Mouse (Mus musculus) heart, embryonic 15.5 days (tissue): ENCODE data around the gene Dhps. TPM values are rescaled to one million over a fixed set of nuclear protein-coding genes. Genes with fewer than 3 reads are reported as not detected.

Experiments
- ATAC-seq: fragments of 200-750 bp; cut with Nextera tagmentation; replicated peaks from 2 replicates; pipeline ENCODE4 v1.8.0; 2017; ENCODE audit warnings: low read depth, moderate TSS enrichment; ENCODE audit not compliant: insufficient number of reproducible peaks, insufficient read depth, low FRiP score
- H3K27ac ChIP-seq: fragments of 300-500 bp; sonication (generic); 2 replicates; pipeline ENCODE4 v1.5.1; 2015; ENCODE audit warnings: mild to moderate bottlenecking, inconsistent platforms
- H3K27me3 ChIP-seq: fragments of 300-500 bp; sonication (generic); 2 replicates; pipeline ENCODE4 v1.6.1; 2015; ENCODE audit warnings: inconsistent platforms
- H3K36me3 ChIP-seq: fragments of 300-500 bp; sonication (generic); 2 replicates; pipeline ENCODE4 v1.6.1; 2015; ENCODE audit warnings: mild to moderate bottlenecking, inconsistent platforms
- H3K4me1 ChIP-seq: fragments of 300-500 bp; sonication (generic); replicated peaks from 2 replicates; pipeline ENCODE4 v1.6.1; 2015; ENCODE audit warnings: inconsistent platforms
- H3K4me2 ChIP-seq: fragments of 300-500 bp; sonication (generic); 2 replicates; pipeline ENCODE4 v1.6.1; 2015; ENCODE audit warnings: inconsistent platforms, mild to moderate bottlenecking, moderate library complexity
- H3K4me3 ChIP-seq: fragments of 300-500 bp; sonication (generic); 2 replicates; pipeline ENCODE4 v1.5.1; 2015; ENCODE audit warnings: mild to moderate bottlenecking, inconsistent platforms
- H3K9ac ChIP-seq: fragments of 300-500 bp; sonication (generic); 2 replicates; pipeline ENCODE4 v1.6.1; 2015; ENCODE audit warnings: mild to moderate bottlenecking, inconsistent platforms
- H3K9me3 ChIP-seq: fragments of 300-500 bp; sonication (generic); replicated peaks from 2 replicates; pipeline ENCODE4 v1.6.1; 2016; ENCODE audit warnings: inconsistent platforms
- WGBS: fragments of 180-500 bp; shearing (Covaris S2); methylation state at CpG from one replicate; pipeline ENCODE4 v1.1.7; 2015; ENCODE audit warnings: mixed read lengths; 5-methylcytosine and 5-hydroxymethylcytosine counted together
- polyA plus RNA-seq: library from polyadenylated mRNA; unstranded; fragments of >200 nt; fragmentation: Nextera tagmentation; extraction: Ambion mirVana; gene quantifications from 2 replicates; pipeline ENCODE4 v1.2.1, GENCODE M21; 2015

The Dhps gene
- polyA plus RNA-seq: 46.1 and 52.8 TPM in 2 replicates

GRCm38 (mm10) chr8:85071514-85072281 lies at the start of gene Dhps:
Gene Dhps, plus strand, starts transcription at chr8:85071757.
- Histone ChIP-seq H3K9me3 (no peaks in the 10 kb centered on the region), H3K36me3 (peaks cover 29% of the 10 kb centered on the region)
- WGBS: under 1% methylated on average over 68 of the region's 68 CpGs

GRCm38 (mm10) chr8:85023846-85024245 lies 47.7 kb upstream of the Dhps start:
- peak overlapping the region; percentile 77 for H3K4me3 ChIP-seq
- H3K27me3 ChIP-seq: no peaks in the 10 kb centered on the region
- H3K4me1 ChIP-seq: peaks cover 36% of the 10 kb centered on the region
- no peak overlapping the region for H3K27ac ChIP-seq
- peak overlapping the region; percentile 87 for H3K4me2 ChIP-seq
- H3K9ac ChIP-seq: no peak overlapping the region
- ATAC-seq: no peak
- no peaks in the 10 kb centered on the region for H3K9me3 ChIP-seq
- WGBS: 96% methylated on average over 3 of the region's 3 CpGs
- H3K36me3 ChIP-seq: peaks cover 47% of the 10 kb centered on the region

More at GRCm38 (mm10) chr8:85071514-85072281, at the start of gene Dhps:
- Histone ChIP-seq H3K4me2 (peak within 1 kb of the TSS; percentile 82), H3K27ac (peak within 1 kb of the TSS; percentile 94), H3K4me3 (peak within 1 kb of the TSS; percentile 83), H3K4me1 (peaks cover 13% of the 10 kb centered on the region), H3K9ac (peak within 1 kb of the TSS; percentile 81), H3K27me3 (no peaks in the 10 kb centered on the region)
- peak; percentile 84 for ATAC-seq

- Histone ChIP-seq H3K4me1 (peaks cover 41% of the 10 kb centered on the region), H3K27ac (peak within 1 kb of the TSS; percentile 89), H3K36me3 (peaks cover 43% of the 10 kb centered on the region), H3K4me2 (peak within 1 kb of the TSS; percentile 87), H3K9me3 (no peaks in the 10 kb centered on the region), H3K9ac (peak within 1 kb of the TSS; percentile 89), H3K27me3 (no peaks in the 10 kb centered on the region), H3K4me3 (peak within 1 kb of the TSS; percentile 77)
- peak; percentile 75 for ATAC-seq
- 5% methylated on average over 30 of the region's 30 CpGs for WGBS
Observed at GRCm38 (mm10) chr8:85025098-85025932, 46.2 kb upstream of the Dhps start, which contains the start of gene Asna1. Gene Asna1, minus strand, starts transcription at chr8:85025281.

GRCm38 (mm10) chr8:85026670-85027515 lies 44.7 kb upstream of the Dhps start, which contains the start of gene Trir:
Gene Trir, plus strand, starts transcription at chr8:85026823.
- Histone ChIP-seq H3K9me3 (no peaks in the 10 kb centered on the region), H3K36me3 (peaks cover 44% of the 10 kb centered on the region), H3K4me3 (peak within 1 kb of the TSS; percentile 77), H3K27ac (peak within 1 kb of the TSS; percentile 89), H3K27me3 (no peaks in the 10 kb centered on the region), H3K4me2 (peak within 1 kb of the TSS; percentile 87), H3K4me1 (peaks cover 41% of the 10 kb centered on the region), H3K9ac (peak within 1 kb of the TSS; percentile 95)
- peak; percentile 78 for ATAC-seq
- under 1% methylated on average over 75 of the region's 75 CpGs for WGBS

- Histone ChIP-seq H3K9me3 (no peaks in the 10 kb centered on the region), H3K27me3 (no peaks in the 10 kb centered on the region), H3K4me2 (peak overlapping the region; percentile 87), H3K4me3 (peak overlapping the region; percentile 77), H3K4me1 (peaks cover 41% of the 10 kb centered on the region), H3K9ac (peak overlapping the region; percentile 95), H3K27ac (peak overlapping the region; percentile 89), H3K36me3 (peaks cover 44% of the 10 kb centered on the region)
- no peak for ATAC-seq
- under 1% methylated on average over 13 of the region's 13 CpGs for WGBS
Observed at GRCm38 (mm10) chr8:85027516-85027855, 44.1 kb upstream of the Dhps start.

- WGBS: 20% methylated on average over 2 of the region's 2 CpGs
- H3K27ac ChIP-seq: no peak overlapping the region
- peaks cover 46% of the 10 kb centered on the region for H3K36me3 ChIP-seq
- ATAC-seq: no peak
- H3K27me3 ChIP-seq: no peaks in the 10 kb centered on the region
- H3K4me2 ChIP-seq: peak overlapping the region; percentile 87
- H3K4me3 ChIP-seq: peak overlapping the region; percentile 77
- peaks cover 41% of the 10 kb centered on the region for H3K4me1 ChIP-seq
- H3K9me3 ChIP-seq: no peaks in the 10 kb centered on the region
- peak overlapping the region; percentile 95 for H3K9ac ChIP-seq
Observed at GRCm38 (mm10) chr8:85027922-85028321, 43.6 kb upstream of the Dhps start.

GRCm38 (mm10) chr8:85029271-85029670 lies 42.3 kb upstream of the Dhps start:
- whole genome bisulfite sequencing: 87% methylated on average over 14 of the region's 14 CpGs
- Histone ChIP-seq H3K27me3 (no peaks in the 10 kb centered on the region), H3K4me3 (peak overlapping the region; percentile 77; the same call in 1 of the 2 replicates), H3K27ac (no peak overlapping the region), H3K4me2 (peak overlapping the region; percentile 87; the same call in 1 of the 2 replicates), H3K4me1 (peaks cover 37% of the 10 kb centered on the region), H3K9ac (no peak overlapping the region), H3K9me3 (no peaks in the 10 kb centered on the region), H3K36me3 (peaks cover 37% of the 10 kb centered on the region)
- no peak for ATAC-seq

- H3K9me3 ChIP-seq: no peaks in the 10 kb centered on the region
- H3K27ac ChIP-seq: no peak overlapping the region
- H3K9ac ChIP-seq: no peak overlapping the region
- H3K4me1 ChIP-seq: peaks cover 32% of the 10 kb centered on the region
- no peak for ATAC-seq
- 79% methylated on average over 4 of the region's 4 CpGs for WGBS
- no peaks in the 10 kb centered on the region for H3K27me3 ChIP-seq
- no peak overlapping the region for H3K4me2 ChIP-seq
- no peak overlapping the region for H3K4me3 ChIP-seq
- peaks cover 37% of the 10 kb centered on the region for H3K36me3 ChIP-seq
Observed at GRCm38 (mm10) chr8:85032622-85033311, 38.8 kb upstream of the Dhps start.

- no peak overlapping the region for H3K4me2 ChIP-seq
- 67% methylated on average over 1 of the region's 1 CpGs for WGBS
- no peak overlapping the region for H3K4me3 ChIP-seq
- H3K36me3 ChIP-seq: peaks cover 37% of the 10 kb centered on the region
- H3K27me3 ChIP-seq: no peaks in the 10 kb centered on the region
- H3K4me1 ChIP-seq: peaks cover 29% of the 10 kb centered on the region
- no peaks in the 10 kb centered on the region for H3K9me3 ChIP-seq
- no peak overlapping the region for H3K27ac ChIP-seq
- no peak for ATAC-seq
- no peak overlapping the region for H3K9ac ChIP-seq
Observed at GRCm38 (mm10) chr8:85033867-85034266, 37.7 kb upstream of the Dhps start.

- H3K4me3 ChIP-seq: peak overlapping the region; percentile 91
- peaks cover 29% of the 10 kb centered on the region for H3K4me1 ChIP-seq
- peaks cover 32% of the 10 kb centered on the region for H3K36me3 ChIP-seq
- H3K27ac ChIP-seq: peak overlapping the region; percentile 100; the same call in 1 of the 2 replicates
- ATAC-seq: no peak
- WGBS: 3% methylated on average over 13 of the region's 13 CpGs
- peak overlapping the region; percentile 75 for H3K9ac ChIP-seq
- H3K27me3 ChIP-seq: no peaks in the 10 kb centered on the region
- H3K9me3 ChIP-seq: no peaks in the 10 kb centered on the region
- H3K4me2 ChIP-seq: peak overlapping the region; percentile 84
Observed at GRCm38 (mm10) chr8:85034764-85035163, 36.8 kb upstream of the Dhps start.
